Mouse (Mus musculus): ENCODE measurements at regions not wholly inside any gene's neighbourhood (a gene's known extent, or its start where the extent isn't known, plus 50 kb on each side); places are given as distances from the start of the nearest gene placed in this dataset.
"Not testable (repeated sequence)": the region's sequence is repeated elsewhere in the genome, so short reads cannot be mapped to it uniquely, and the experiment has no call there.

DNA sequence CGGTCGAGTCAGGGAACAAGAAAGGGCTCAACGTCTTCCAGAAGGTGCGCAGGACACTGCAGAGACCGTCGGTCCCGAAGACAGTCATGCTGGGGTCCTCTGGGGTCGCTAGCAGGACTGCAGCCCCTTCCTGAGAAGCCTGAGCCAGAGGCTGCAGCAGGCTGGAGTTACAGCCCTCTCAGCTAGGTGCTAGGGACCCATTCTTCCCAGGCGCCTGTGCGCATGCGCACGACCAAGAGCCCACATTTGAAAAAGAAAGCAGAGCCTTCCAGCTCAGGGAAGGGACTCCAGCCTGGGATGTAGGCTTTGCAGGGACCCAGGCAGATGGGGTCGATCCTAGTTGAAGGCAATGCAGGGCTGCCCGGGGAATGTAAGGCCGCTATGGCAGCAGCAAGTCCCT is 87.7 kb upstream of the Atg7 start:
- not testable (repeated sequence) for TF ChIP-seq CTCF (IDR thresholded peaks at IDR 0.05; ENCODE audit: borderline replicate concordance, insufficient read depth, low read depth, low read length); POLR2A (IDR thresholded peaks at IDR 0.05; ENCODE audit: borderline replicate concordance, insufficient read depth, low read length)

All from cerebellum, adult 2 months (tissue).